ENCODE assay signal across 11 mouse cellular contexts in genomic region chr10:9495143-9495651, GRCm38 (mm10).
DNase-seq lines count a peak whose midpoint lies in the region; ATAC-seq lines count a peak whose summit lies in the region.
"Had no signal": no experiment of that assay in that cellular context is flagged by ENCODE, and none has a peak within 500 bp of the region (broad histone marks: within the 10 kb centered on the region; RNA-seq: fewer than 3 reads in every experiment).

No protein-coding gene starts in this region.

- intact Hi-C loops in gastrocnemius, postnatal 14 days (cut with DNase I; ENCODE audit: low total_unique reads): no loop called here

- no peaks in the 10 kb centered on the region for H3K36me3 ChIP-seq in forebrain, embryonic 15.5 days
- H3K36me3 ChIP-seq in lung, embryonic 15.5 days: no peaks in the 10 kb centered on the region
- H3K36me3 ChIP-seq: kidney, embryonic 15.5 days had no signal

- H3K9ac ChIP-seq in forebrain, embryonic 15.5 days (replicated peaks): no peak overlapping the region
- H3K9ac ChIP-seq in lung, embryonic 15.5 days: no peak overlapping the region
- H3K9ac ChIP-seq: kidney, embryonic 15.5 days had no signal

- H3K4me1 ChIP-seq in forebrain, embryonic 15.5 days: peaks cover 14% of the 10 kb centered on the region
- H3K4me1 ChIP-seq in lung, embryonic 15.5 days: no peaks in the 10 kb centered on the region
- H3K4me1 ChIP-seq: kidney, embryonic 15.5 days had no signal

- no peak overlapping the region for H3K27ac ChIP-seq in forebrain, embryonic 15.5 days (replicated peaks)
- peak overlapping the region; percentile 33; the same call in 1 of the 2 replicates for H3K27ac ChIP-seq in lung, embryonic 15.5 days
- H3K27ac ChIP-seq: kidney, embryonic 15.5 days had no signal

- no peak overlapping the region for H3K4me3 ChIP-seq in forebrain, embryonic 15.5 days
- no peak overlapping the region for H3K4me3 ChIP-seq in lung, embryonic 15.5 days
- H3K4me3 ChIP-seq: kidney, embryonic 15.5 days had no signal

- DNase-seq in gastrocnemius, postnatal 25 days: peak; percentile 21
- DNase-seq in gastrocnemius, postnatal 14 days: no peak
- DNase-seq in MEL-GATA-1-ER (ENCODE audit: extremely low read depth, low read depth): peak; percentile 2
- DNase-seq in kidney, adult 9 months: no peak
- DNase-seq in yolk sac, embryonic 10.5 days (ENCODE audit: low spot score): no peak
- no peak for DNase-seq in right cerebral cortex, postnatal 36 days (ENCODE audit: low spot score in 2 of 2)
- DNase-seq: adrenal gland, adult 8-10 months had no signal

- 4% methylated on average over 6 of the region's 6 CpGs for WGBS in forebrain, embryonic 15.5 days
- WGBS in lung, embryonic 15.5 days: 27% methylated on average over 6 of the region's 6 CpGs

- no peaks in the 10 kb centered on the region for H3K9me3 ChIP-seq in forebrain, embryonic 15.5 days
- H3K9me3 ChIP-seq in lung, embryonic 15.5 days: no peaks in the 10 kb centered on the region
- H3K9me3 ChIP-seq: kidney, embryonic 15.5 days had no signal

- ATAC-seq in forebrain, embryonic 15.5 days (replicated peaks): peak; percentile 55; the same call in 1 of the 2 replicates
- no peak for ATAC-seq in lung, embryonic 15.5 days (ENCODE audit: borderline replicate concordance, extremely low read depth, low FRiP score, low TSS enrichment)

- H3K4me2 ChIP-seq in forebrain, embryonic 15.5 days (replicated peaks): no peak overlapping the region
- H3K4me2 ChIP-seq in lung, embryonic 15.5 days: no peak overlapping the region
- H3K4me2 ChIP-seq: kidney, embryonic 15.5 days had no signal

- no peaks in the 10 kb centered on the region for H3K27me3 ChIP-seq in forebrain, embryonic 15.5 days
- H3K27me3 ChIP-seq in lung, embryonic 15.5 days: no peaks in the 10 kb centered on the region
- H3K27me3 ChIP-seq: CH12.LX; kidney, embryonic 15.5 days had no signal

Comparison
In these comparisons a context has a peak if more than half of its experiments do, and no peak if none do; other contexts are left out.
1. DNase-seq: peak in gastrocnemius, postnatal 25 days (single experiment) and MEL-GATA-1-ER (single experiment); none in gastrocnemius, postnatal 14 days (single experiment), kidney, adult 9 months (single experiment), yolk sac, embryonic 10.5 days (single experiment) and right cerebral cortex, postnatal 36 days (0 of 2).